Mouse (Mus musculus) heart, embryonic 14.5 days (tissue): ENCODE data around the gene Ppp1r15a. TPM values are rescaled to one million over a fixed set of nuclear protein-coding genes. Genes with fewer than 3 reads are reported as not detected.

Experiments
- ATAC-seq: fragments of 200-750 bp; cut with Nextera tagmentation; 2 replicates; pipeline ENCODE4 v1.8.0; 2017; ENCODE audit warnings: low read depth, moderate TSS enrichment; ENCODE audit not compliant: insufficient number of reproducible peaks, insufficient read depth, low FRiP score
- H3K27ac ChIP-seq, 2 experiments: fragments of 200-500 bp in 1 of 2; fragments of 300-500 bp in 1 of 2; sonication (generic) in 1 of 2; replicated peaks in 1 of 2; 2 replicates each; pipeline ENCODE4 v1.5.1; 2012 to 2014; ENCODE audit warnings: low read depth in 2 of 2, low read length in 2 of 2, control low read depth in 1 of 2, mild to moderate bottlenecking in 1 of 2, mixed read lengths in 1 of 2; ENCODE audit not compliant: control insufficient read depth in 1 of 2, insufficient read depth in 1 of 2
- H3K27me3 ChIP-seq: fragments of 300-500 bp; sonication (generic); 2 replicates; pipeline ENCODE4 v1.6.1; 2014; ENCODE audit warnings: mild to moderate bottlenecking, low read length, control low read depth; ENCODE audit not compliant: control insufficient read depth, insufficient read depth
- H3K36me3 ChIP-seq: fragments of 300-500 bp; sonication (generic); 2 replicates; pipeline ENCODE4 v1.6.1; 2014; ENCODE audit warnings: mild to moderate bottlenecking, control low read depth, low read length, mixed read lengths; ENCODE audit not compliant: control insufficient read depth, insufficient read depth
- H3K4me1 ChIP-seq, 2 experiments: fragments of 200-500 bp in 1 of 2; fragments of 300-500 bp in 1 of 2; sonication (generic) in 1 of 2; 2 replicates each; pipeline ENCODE4 v1.6.1; 2012 to 2014; ENCODE audit warnings: low read length in 2 of 2, control low read depth in 1 of 2, mixed read lengths in 1 of 2; ENCODE audit not compliant: control insufficient read depth in 2 of 2, insufficient read depth in 2 of 2
- H3K4me2 ChIP-seq: fragments of 300-500 bp; sonication (generic); 2 replicates; pipeline ENCODE4 v1.6.1; 2014; ENCODE audit warnings: mild to moderate bottlenecking, low read length
- H3K4me3 ChIP-seq, 2 experiments: fragments of 200-500 bp in 1 of 2; fragments of 300-500 bp in 1 of 2; sonication (generic) in 1 of 2; 2 replicates each; pipeline ENCODE4 v1.5.1; 2012 to 2014; ENCODE audit warnings: low read length in 2 of 2, mild to moderate bottlenecking in 2 of 2, control low read depth in 1 of 2, low read depth in 1 of 2, moderate library complexity in 1 of 2; ENCODE audit not compliant: control insufficient read depth in 1 of 2, insufficient read depth in 1 of 2
- H3K9ac ChIP-seq: fragments of 300-500 bp; sonication (generic); 2 replicates; pipeline ENCODE4 v1.6.1; 2014; ENCODE audit warnings: mild to moderate bottlenecking, low read length
- H3K9me3 ChIP-seq: fragments of 300-500 bp; sonication (generic); 2 replicates; pipeline ENCODE4 v1.6.1; 2016; ENCODE audit warnings: low read length, control low read depth; ENCODE audit not compliant: control insufficient read depth
- WGBS: fragments of 180-500 bp; shearing (Covaris S2); extraction: QIAGEN DNeasy Blood & Tissue Kit; methylation state at CpG from one replicate; pipeline ENCODE4 v1.1.7; 2014; 5-methylcytosine and 5-hydroxymethylcytosine counted together
- polyA plus RNA-seq: library from polyadenylated mRNA; unstranded; fragments of >200 nt; fragmentation: Nextera tagmentation; extraction: Ambion mirVana; gene quantifications from 2 replicates; pipeline ENCODE4 v1.2.1, GENCODE M21; 2014

Ppp1r15a gene
- polyA plus RNA-seq, 1 experiment from 2014 or later = 23.3 TPM

GRCm38 (mm10) chr7:45514411-45514810 lies 11.7 kb downstream of the Ppp1r15a start:
- H3K9me3 ChIP-seq = no peaks in the 10 kb centered on the region
- no peak for ATAC-seq
- no peak overlapping the region for H3K27ac ChIP-seq
- no peak overlapping the region for H3K4me2 ChIP-seq
- no peaks in the 10 kb centered on the region for H3K27me3 ChIP-seq
- no peak overlapping the region for H3K4me3 ChIP-seq
- H3K4me1 ChIP-seq = peaks cover 7 to 8% of the 10 kb centered on the region in 2 experiments
- 78% methylated on average over 7 of the region's 7 CpGs for WGBS
- H3K36me3 ChIP-seq = no peaks in the 10 kb centered on the region
- H3K9ac ChIP-seq = no peak overlapping the region

- peak; percentile 84 for ATAC-seq
- peak within 1 kb of the TSS; percentile 86 to 87 for H3K27ac ChIP-seq
- WGBS = 1% methylated on average over 44 of the region's 44 CpGs
Observed at GRCm38 (mm10) chr7:45509912-45510787, 15.9 kb downstream of the Ppp1r15a start, which contains the start of gene Nucb1. Gene Nucb1 (minus strand): TSS chr7:45510406.

GRCm38 (mm10) chr7:45509181-45509882 lies 16.7 kb downstream of the Ppp1r15a start:
- ATAC-seq = no peak
- Histone ChIP-seq H3K4me1 (peaks cover 6 to 15% of the 10 kb centered on the region in 2 experiments), H3K9me3 (no peaks in the 10 kb centered on the region), H3K36me3 (peaks cover 37% of the 10 kb centered on the region), H3K9ac (peak overlapping the region; percentile 87), H3K27ac (peak overlapping the region in 1 of 2 experiments; percentile 87; a peak in 2 of 4 replicates), H3K4me3 (peak overlapping the region; percentile 76 to 92), H3K4me2 (peak overlapping the region; percentile 85), H3K27me3 (no peaks in the 10 kb centered on the region)
- 35% methylated on average over 19 of the region's 19 CpGs for WGBS

More at GRCm38 (mm10) chr7:45509912-45510787, 15.9 kb downstream of the Ppp1r15a start, which contains the start of gene Nucb1:
- H3K4me3 ChIP-seq = peak within 1 kb of the TSS; percentile 76 to 92
- H3K4me1 ChIP-seq = peaks cover 6 to 15% of the 10 kb centered on the region in 2 experiments
- H3K36me3 ChIP-seq = peaks cover 30% of the 10 kb centered on the region
- peak within 1 kb of the TSS; percentile 85 for H3K4me2 ChIP-seq
- H3K27me3 ChIP-seq = no peaks in the 10 kb centered on the region
- no peaks in the 10 kb centered on the region for H3K9me3 ChIP-seq
- peak within 1 kb of the TSS; percentile 87 for H3K9ac ChIP-seq

- H3K9ac ChIP-seq = peak overlapping the region; percentile 87
- peak overlapping the region; percentile 85 for H3K4me2 ChIP-seq
- H3K27me3 ChIP-seq = no peaks in the 10 kb centered on the region
- peaks cover 37% of the 10 kb centered on the region for H3K36me3 ChIP-seq
- H3K27ac ChIP-seq = no peak overlapping the region
- peaks cover 6 to 15% of the 10 kb centered on the region in 2 experiments for H3K4me1 ChIP-seq
- no peaks in the 10 kb centered on the region for H3K9me3 ChIP-seq
- no peak overlapping the region for H3K4me3 ChIP-seq
- WGBS = 76% methylated on average over 6 of the region's 6 CpGs
- no peak for ATAC-seq
Observed at GRCm38 (mm10) chr7:45508561-45508960, 17.5 kb downstream of the Ppp1r15a start.

GRCm38 (mm10) chr7:45507583-45507982 lies 18.5 kb downstream of the Ppp1r15a start:
- Histone ChIP-seq H3K4me1 (peaks cover 6 to 15% of the 10 kb centered on the region in 2 experiments), H3K4me3 (no peak overlapping the region), H3K9me3 (no peaks in the 10 kb centered on the region), H3K27ac (no peak overlapping the region), H3K9ac (no peak overlapping the region), H3K36me3 (peaks cover 47% of the 10 kb centered on the region), H3K4me2 (no peak overlapping the region), H3K27me3 (no peaks in the 10 kb centered on the region)
- WGBS = 80% methylated on average over 6 of the region's 6 CpGs
- no peak for ATAC-seq

- H3K9me3 ChIP-seq = no peaks in the 10 kb centered on the region
- no peak overlapping the region for H3K4me3 ChIP-seq
- no peak overlapping the region for H3K9ac ChIP-seq
- H3K4me1 ChIP-seq = peaks cover 0 to 2% of the 10 kb centered on the region in 2 experiments; a peak in 1 of 4 replicates
- no peak overlapping the region for H3K4me2 ChIP-seq
- no peaks in the 10 kb centered on the region for H3K27me3 ChIP-seq
- peaks cover 96% of the 10 kb centered on the region for H3K36me3 ChIP-seq
- no peak overlapping the region for H3K27ac ChIP-seq
- WGBS = 96% methylated on average over 6 of the region's 6 CpGs
- no peak for ATAC-seq
Observed at GRCm38 (mm10) chr7:45498427-45498826, 27.6 kb downstream of the Ppp1r15a start.

- Histone ChIP-seq H3K4me2 (no peak overlapping the region), H3K9me3 (no peaks in the 10 kb centered on the region), H3K27me3 (no peaks in the 10 kb centered on the region), H3K4me1 (peaks cover 4% of the 10 kb centered on the region in 2 experiments; a peak in 2 of 4 replicates), H3K9ac (no peak overlapping the region), H3K4me3 (no peak overlapping the region), H3K27ac (no peak overlapping the region), H3K36me3 (peaks cover 76% of the 10 kb centered on the region)
- WGBS = 84% methylated on average over 9 of the region's 9 CpGs
- no peak for ATAC-seq
Observed at GRCm38 (mm10) chr7:45494548-45494947, 31.5 kb downstream of the Ppp1r15a start.
